Mouse (Mus musculus): Measurements from ENCODE around the gene Olfr3.

Olfr3 gene

DNA sequence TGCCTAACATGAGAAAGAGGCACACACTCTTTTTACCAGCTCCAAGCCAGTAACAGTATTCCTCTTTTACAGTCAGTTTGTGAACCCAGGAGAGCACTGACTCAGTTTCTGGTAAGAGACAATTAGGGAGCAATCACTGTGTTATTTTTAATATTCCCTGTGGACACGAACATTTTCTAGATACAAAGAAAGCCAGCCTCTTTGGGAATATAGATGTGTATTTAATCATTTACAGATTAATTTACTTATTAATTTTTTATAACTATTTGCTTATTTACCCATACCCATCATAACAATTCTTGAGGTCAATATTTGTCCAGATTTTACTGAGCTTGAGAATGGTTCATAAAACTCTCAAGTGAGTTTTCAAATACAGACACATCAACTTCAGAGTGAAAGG is at the start of gene Olfr3:
Gene Olfr3 (minus strand): TSS at position 101 of the 400 bp plus-strand sequence.
- no peak for DNase-seq

DNA sequence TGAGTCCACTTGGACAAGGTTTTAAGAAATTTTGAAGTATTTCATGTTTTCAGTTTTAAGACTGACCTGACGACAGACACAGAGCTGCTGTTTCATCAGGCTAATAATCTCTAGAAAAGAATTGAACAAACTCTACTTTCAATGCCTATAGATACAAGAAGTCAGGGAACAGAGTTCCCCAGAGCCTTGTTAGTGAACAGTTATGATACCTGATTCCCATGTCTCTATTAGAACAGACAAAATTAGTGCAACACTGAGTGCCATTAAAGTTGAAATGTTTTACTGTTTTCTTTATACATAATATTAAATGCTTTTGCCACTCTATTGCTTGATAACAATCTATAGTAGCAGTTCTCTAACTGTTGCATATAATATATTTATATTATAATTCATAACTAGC is 45.7 kb upstream of the Olfr3 start, which contains the start of gene Olfr351:
Gene Olfr351 (minus strand): TSS at position 101 of the 400 bp plus-strand sequence.
- DNase-seq = no peak

DNA sequence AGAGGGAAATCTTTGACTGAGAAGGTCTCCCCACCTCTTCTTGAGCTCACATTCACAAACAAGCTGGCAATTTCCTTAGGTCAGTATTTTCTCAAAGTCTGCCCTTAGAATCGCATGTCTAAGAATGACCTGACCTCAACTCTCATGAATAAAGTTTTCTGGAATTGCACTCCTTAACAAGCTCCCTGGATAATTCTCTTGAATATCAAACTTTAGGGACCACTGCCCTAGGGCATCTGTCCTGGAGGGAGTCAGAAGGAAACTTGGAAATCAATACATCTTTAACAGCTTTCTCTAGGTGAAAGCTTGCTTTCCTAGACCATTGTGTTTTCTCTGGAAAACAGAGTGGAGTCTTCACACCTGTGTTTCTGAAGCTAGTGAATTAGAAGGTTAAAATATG is 29.2 kb upstream of the Olfr3 start, which contains the start of gene Olfr350:
Gene Olfr350 (plus strand): TSS at position 301 of the 400 bp plus-strand sequence.
- no peak for DNase-seq

DNA sequence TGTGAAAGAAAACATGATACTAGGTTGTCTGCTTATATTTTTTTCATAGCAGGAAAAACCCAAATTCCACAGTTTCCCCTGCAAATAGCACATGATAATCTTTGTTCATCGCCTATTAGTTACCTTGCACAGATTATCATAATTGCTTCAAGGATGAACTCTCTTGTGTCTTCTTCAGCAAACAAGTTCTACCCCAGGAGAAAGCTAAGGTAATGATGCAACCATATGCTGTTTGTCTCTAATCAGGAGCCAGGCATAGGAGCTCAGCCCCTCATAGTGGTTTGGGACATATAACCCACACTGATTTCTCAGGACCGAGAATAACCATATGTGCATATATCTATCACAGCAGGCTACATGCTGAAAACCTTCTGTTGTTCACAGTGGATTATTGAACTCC is 26.6 kb downstream of the Olfr3 start, which contains the start of gene Olfr50:
Gene Olfr50 (plus strand): TSS at position 301 of the 400 bp plus-strand sequence.
- DNase-seq = no peak

DNA sequence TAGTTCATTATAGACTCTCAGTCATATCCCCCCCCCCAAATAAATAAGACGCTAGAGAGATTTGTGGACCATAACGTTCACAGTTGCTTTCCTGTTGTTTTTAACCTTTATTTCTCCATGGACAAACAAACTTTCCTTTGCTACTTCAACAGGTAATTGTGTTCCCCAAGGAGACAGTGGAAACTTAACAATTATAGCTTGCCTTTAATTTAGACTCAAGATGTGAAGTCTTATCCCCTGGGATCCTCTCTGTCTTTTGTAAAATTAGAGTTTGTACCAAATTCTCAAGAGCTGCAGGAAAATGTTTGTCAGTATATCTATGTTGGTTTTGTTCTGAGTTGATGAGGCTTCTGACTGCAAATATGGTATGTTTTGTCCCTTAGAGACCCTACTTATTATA is 32.9 kb downstream of the Olfr3 start, which contains the start of gene Olfr348:
Gene Olfr348 (plus strand): TSS at position 301 of the 400 bp plus-strand sequence.
- no peak for DNase-seq

All from thymus, adult 18-20 months (tissue).